Mouse (Mus musculus): Measurements from ENCODE around the gene Atg4d. TPM values are rescaled to one million over a fixed set of nuclear protein-coding genes. Genes with fewer than 3 reads are reported as not detected.
A peak's percentile ranks its signal among the peaks of the same experiment; 100 is the strongest.
"Not testable (repeated sequence)": the region's sequence is repeated elsewhere in the genome, so short reads cannot be mapped to it uniquely, and the experiment has no call there.

Atg4d gene
- polyA plus RNA-seq, 3 experiments from 2014 or later: 23.5 to 32.5 (median 24.2) TPM

DNA sequence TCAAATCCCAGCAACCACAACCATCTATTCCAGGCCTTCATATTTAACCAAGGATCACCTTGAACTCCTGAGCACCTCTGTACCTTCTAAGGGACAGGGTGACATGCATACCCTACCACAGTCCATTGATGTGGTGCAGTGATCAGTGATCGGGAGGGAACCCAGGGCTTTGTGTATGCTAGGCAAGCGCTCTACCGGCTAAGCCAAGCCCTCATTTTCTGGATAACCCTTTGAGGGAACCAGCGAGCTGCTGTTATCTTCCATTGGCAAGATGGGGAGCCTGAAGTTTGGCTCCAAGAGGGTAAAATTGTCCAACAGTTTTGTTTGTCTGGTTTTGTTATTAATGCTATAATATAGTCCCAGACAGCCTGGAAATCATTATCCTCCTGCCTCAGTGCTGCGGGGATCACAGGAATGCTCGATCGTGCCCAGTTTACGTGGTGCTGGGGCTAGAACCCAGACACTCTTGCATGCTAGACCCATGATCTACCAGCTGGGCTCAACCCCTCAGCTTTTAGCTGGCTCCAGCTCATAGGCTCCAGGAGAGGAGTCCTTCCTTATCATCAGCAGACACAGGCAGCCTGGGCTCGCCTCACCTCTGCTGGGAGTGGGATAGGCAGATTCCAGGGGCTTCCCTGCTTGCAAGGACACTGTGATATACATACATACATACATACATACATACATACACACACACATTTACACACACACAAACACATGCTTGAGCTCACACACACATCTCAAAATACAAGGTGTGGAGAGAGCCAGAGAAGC is 49.5 kb downstream of the Atg4d start:
- ATAC-seq: no peak

GRCm38 (mm10) chr9:21315421-21315820 is 50.3 kb downstream of the Atg4d start:
- no peak for ATAC-seq

DNA sequence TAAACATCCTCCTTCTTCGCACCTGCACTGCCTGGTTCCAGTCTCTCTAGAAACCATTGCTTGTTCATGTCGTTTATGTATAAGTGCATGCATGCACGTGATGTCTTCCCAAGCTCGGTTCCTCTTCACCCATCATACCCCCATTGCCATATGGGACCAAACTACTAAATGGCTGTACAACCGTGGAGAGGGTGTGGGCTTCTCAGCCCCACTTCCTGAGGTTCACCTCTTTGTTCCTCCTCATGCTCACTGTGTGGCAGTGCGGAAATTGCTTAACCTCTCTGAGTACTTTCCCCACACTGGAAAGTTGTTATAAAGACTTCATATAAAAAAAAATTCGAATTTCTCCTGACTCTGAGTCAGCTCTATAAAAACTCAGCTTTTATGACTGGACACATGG is 51.6 kb downstream of the Atg4d start:
- ATAC-seq: peak; percentile 53

- no peak for ATAC-seq
Measured at GRCm38 (mm10) chr9:21318792-21319191, 53.7 kb downstream of the Atg4d start.

GRCm38 (mm10) chr9:21319503-21319902 is 54.4 kb downstream of the Atg4d start:
- no peak for ATAC-seq

- ATAC-seq: peak; percentile 22
Measured at GRCm38 (mm10) chr9:21320280-21320618, 55.2 kb downstream of the Atg4d start.

DNA sequence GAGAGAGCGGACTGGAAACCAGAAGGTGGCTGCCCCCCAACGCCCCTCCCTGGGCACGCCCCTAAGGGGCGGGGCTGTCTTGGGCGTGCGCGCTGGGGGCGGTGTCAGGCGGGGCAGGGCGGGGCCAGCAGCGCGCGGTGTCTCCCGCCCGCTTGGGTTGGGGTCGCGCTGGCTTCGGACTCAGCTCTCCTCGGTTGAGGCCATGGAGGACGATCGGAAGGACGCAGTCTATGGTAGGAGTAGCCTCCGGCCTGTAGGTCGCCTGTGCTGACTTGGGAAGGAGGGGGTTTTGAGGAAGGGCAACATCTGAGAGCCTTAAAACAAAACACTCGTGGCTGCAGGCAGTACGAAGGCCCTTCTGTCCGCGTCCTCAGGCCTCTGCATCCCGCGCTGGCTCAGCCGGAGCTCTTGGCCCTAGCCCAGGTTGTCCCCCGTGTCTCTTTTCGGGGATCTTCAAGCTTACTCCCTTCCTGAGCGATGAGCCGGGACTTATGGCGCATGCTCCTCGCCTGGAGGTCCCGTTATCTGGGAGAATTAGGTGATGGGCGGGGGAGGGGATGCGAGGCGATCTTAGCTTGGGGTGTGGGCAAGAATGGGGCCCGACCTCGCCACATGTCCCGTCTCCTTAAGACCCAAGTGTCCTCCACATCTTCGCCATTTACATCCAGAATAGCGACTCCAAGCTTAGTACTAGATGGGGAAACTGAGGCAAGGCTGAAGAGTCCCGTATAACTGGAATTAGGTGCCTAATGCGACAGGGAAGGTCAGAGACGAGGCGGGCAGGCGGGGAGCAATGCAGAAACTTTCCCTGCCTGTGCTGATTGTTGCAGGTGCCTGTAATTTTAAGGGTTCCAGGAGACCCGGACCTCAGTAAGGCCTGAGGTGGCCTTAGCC is 55.8 kb downstream of the Atg4d start, which contains the start of gene Slc44a2:
Gene Slc44a2, plus strand, starts transcription at position 80 of the 894 bp plus-strand sequence.
- ATAC-seq: peak; percentile 47

GRCm38 (mm10) chr9:21321513-21321835 is 56.4 kb downstream of the Atg4d start:
- peak; percentile 69 for ATAC-seq

GRCm38 (mm10) chr9:21322211-21322916 is 57.3 kb downstream of the Atg4d start:
- ATAC-seq: peak; percentile 20

- not testable (repeated sequence) for ATAC-seq
Measured at GRCm38 (mm10) chr9:21322917-21323297, 57.8 kb downstream of the Atg4d start.

DNA sequence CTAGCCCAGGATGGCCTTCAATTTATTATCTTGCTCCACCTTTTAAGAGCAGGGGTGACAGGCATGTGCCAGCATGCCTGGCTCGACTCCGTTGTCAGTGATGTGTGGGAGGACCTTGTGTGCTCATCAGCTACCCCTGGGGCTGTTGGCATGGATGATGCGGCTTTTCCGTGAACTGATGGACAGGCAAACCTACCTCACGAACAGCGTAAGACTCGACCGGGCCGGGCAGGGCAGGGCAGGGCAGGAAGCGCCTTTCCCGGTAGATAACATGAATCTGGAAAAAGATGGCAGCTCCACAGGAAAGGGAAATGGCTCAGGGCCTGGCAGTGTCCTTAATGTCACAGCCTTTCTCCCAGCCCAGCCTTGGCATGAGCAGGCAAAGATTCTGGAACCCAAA is 59.2 kb downstream of the Atg4d start:
- no peak for ATAC-seq

Other genes with a start within 250 kb of the Atg4d start
- 10 to 100 TPM; 50.8 to 92.7 (median 68.9) TPM for gene Icam1, start 249.3 kb upstream of the Atg4d start, polyA plus RNA-seq (2017; shearing (Covaris generic))
- 1 to 10 TPM; 1.6 to 6.3 (median 3.1) TPM for gene Icam4, start 235.9 kb upstream of the Atg4d start, polyA plus RNA-seq (2017; shearing (Covaris generic))
- gene Icam5, start 233.2 kb upstream of the Atg4d start, polyA plus RNA-seq (2017; shearing (Covaris generic)): under 1 TPM in 2 of 3 experiments, not detected in 1; 0.25 to 0.31 TPM
- gene Zglp1, start 198.2 kb upstream of the Atg4d start, polyA plus RNA-seq (2017; shearing (Covaris generic)): 1 to 10 TPM in 1 of 3 experiments, under 1 TPM in 1, not detected in 1; 0.82 to 3.0 TPM
- not detected for gene Gm49373, start 192.2 kb upstream of the Atg4d start, polyA plus RNA-seq (2017; shearing (Covaris generic))
- 10 to 100 TPM in 2 of 3 experiments, 1 to 10 TPM in 1; 9.8 to 15.0 (median 14.9) TPM for gene Fdx1l, start 191.7 kb upstream of the Atg4d start, polyA plus RNA-seq (2017; shearing (Covaris generic))
- gene Gm38431, start 173.3 kb upstream of the Atg4d start, polyA plus RNA-seq (2017; shearing (Covaris generic)): 1 to 10 TPM in 1 of 3 experiments, under 1 TPM in 1, not detected in 1; 0.31 to 8.4 TPM
- 10 to 100 TPM; 16.6 to 23.9 (median 21.3) TPM for gene Raver1, start 173.3 kb upstream of the Atg4d start, polyA plus RNA-seq (2017; shearing (Covaris generic))
- 10 to 100 TPM; 36.3 to 61.7 (median 57.7) TPM for gene Tyk2, start 134.1 kb upstream of the Atg4d start, polyA plus RNA-seq (2017; shearing (Covaris generic))
- 10 to 100 TPM; 84.2 to 97.0 (median 95.3) TPM for gene Cdc37, start 115.3 kb upstream of the Atg4d start, polyA plus RNA-seq (2017; shearing (Covaris generic))
- gene Pde4a, start 99.6 kb upstream of the Atg4d start, polyA plus RNA-seq (2017; shearing (Covaris generic)): 1 to 10 TPM in 1 of 3 experiments, under 1 TPM in 2; 0.54 to 1.3 (median 0.82) TPM
- gene Keap1, start 25.9 kb upstream of the Atg4d start, polyA plus RNA-seq (2017; shearing (Covaris generic)): 10 to 100 TPM; 20.8 to 28.9 (median 21.5) TPM
- gene S1pr5, start 16.9 kb upstream of the Atg4d start, polyA plus RNA-seq (2017; shearing (Covaris generic)): under 1 TPM in 1 of 3 experiments, not detected in 2; 0.17 TPM
- 10 to 100 TPM; 16.5 to 36.2 (median 26.9) TPM for gene Kri1, start 22.7 kb downstream of the Atg4d start, polyA plus RNA-seq (2017; shearing (Covaris generic))
- gene Cdkn2d, start 26.1 kb downstream of the Atg4d start, polyA plus RNA-seq (2017; shearing (Covaris generic)): 100 to 1,000 TPM; 116 to 131 (median 128) TPM
- 1 to 10 TPM in 1 of 3 experiments, under 1 TPM in 2; 0.36 to 1.0 (median 0.42) TPM for gene Ap1m2, start 47.0 kb downstream of the Atg4d start, polyA plus RNA-seq (2017; shearing (Covaris generic))
- gene Slc44a2, start 55.4 kb downstream of the Atg4d start, polyA plus RNA-seq (2017; shearing (Covaris generic)): 100 to 1,000 TPM; 125 to 263 (median 241) TPM
- 100 to 1,000 TPM in 2 of 3 experiments, 10 to 100 TPM in 1; 92.5 to 122 (median 122) TPM for gene Ilf3, start 102.6 kb downstream of the Atg4d start, polyA plus RNA-seq (2017; shearing (Covaris generic))
- gene Qtrt1, start 146.5 kb downstream of the Atg4d start, polyA plus RNA-seq (2017; shearing (Covaris generic)): 10 to 100 TPM; 26.2 to 49.8 (median 39.8) TPM
- gene Dnm2, start 159.6 kb downstream of the Atg4d start, polyA plus RNA-seq (2017; shearing (Covaris generic)): 100 to 1,000 TPM in 1 of 3 experiments, 10 to 100 TPM in 2; 85.4 to 117 (median 97.6) TPM
- 1 to 10 TPM; 3.2 to 6.3 (median 5.8) TPM for gene Tmed1, start 245.0 kb downstream of the Atg4d start, polyA plus RNA-seq (2017; shearing (Covaris generic))